Mouse (Mus musculus) T-cell, adult 2 months (primary cell): ENCODE measurements around the gene Btbd11.

Source experiments
- DNase-seq: peaks from one replicate; pipeline ENCODE4 v3.0.0; 2022; ENCODE audit warnings: low spot score

Btbd11 gene

DNA sequence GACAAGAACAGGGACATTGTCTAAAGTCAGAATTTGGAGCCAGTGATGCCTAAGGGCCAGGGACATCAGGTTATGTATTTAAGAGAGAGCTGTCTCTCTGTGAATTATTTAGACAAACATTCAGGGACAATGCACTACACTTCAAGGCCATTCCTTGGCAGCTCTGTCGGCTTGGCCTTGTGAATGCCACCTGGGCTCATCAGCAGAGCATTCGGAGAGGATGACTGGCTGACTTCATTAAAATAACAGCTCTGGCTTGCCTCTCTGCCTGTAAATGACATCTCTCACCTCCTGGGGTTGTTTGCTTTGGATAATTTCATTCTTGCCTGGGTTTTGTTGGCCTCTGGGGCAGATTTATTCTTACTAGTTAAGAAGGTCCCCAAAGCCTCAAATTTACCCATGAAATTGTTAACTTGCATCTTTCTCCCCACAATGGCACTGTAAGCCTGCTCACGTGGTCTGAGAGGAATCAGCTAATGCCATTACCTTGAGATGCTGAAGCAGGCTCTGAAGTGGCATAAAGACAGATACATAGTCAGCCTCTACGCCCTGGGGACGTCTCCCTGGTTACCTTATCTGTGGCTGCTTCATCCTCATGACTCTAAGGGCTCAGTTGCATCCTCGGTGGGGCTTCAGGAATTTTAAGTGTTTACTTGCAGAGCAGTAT is 93.5 kb downstream of the Btbd11 start:
- DNase-seq: no peak

DNA sequence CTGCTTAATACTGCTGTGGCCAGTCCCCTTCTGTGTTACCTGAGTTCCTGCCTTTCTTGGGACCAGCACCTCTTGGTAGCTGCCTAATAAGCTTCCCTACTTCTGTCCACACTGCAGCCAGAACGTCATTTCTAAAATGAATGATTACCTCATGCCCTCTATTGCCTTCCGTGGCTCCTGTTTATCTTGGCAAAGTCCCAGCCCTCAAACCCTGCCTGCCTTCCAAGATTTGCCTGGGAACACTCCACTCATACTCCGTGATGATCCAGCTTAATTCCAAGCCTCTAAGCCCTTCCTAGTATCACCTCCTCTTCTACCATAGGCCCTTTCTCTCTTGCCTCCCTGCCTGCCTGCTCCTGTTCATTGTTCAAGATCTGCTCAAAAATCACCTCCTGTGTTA is 94.5 kb downstream of the Btbd11 start:
- no peak for DNase-seq

GRCm38 (mm10) chr10:85482064-85482473 is 95.5 kb downstream of the Btbd11 start:
- DNase-seq: no peak

DNA sequence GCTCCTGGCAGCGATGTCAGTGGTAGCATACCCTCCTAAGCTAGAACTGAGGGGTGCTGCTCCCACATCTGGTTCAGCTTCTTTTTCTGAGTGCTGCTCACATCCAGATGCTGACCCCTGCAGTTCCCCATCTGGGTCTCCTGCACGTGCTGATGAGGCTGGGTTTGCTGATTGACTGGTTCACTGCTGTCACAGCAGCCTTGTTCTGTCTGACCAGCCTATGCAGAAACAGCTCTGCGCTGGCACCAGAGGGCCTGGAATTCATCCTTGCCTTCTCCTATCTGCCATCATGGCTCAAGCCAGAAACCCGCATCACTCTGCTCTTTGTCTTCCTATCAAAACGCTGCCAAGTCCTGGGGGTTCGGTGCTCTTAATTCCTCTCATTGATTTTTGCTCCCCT is 95.9 kb downstream of the Btbd11 start:
- no peak for DNase-seq

DNA sequence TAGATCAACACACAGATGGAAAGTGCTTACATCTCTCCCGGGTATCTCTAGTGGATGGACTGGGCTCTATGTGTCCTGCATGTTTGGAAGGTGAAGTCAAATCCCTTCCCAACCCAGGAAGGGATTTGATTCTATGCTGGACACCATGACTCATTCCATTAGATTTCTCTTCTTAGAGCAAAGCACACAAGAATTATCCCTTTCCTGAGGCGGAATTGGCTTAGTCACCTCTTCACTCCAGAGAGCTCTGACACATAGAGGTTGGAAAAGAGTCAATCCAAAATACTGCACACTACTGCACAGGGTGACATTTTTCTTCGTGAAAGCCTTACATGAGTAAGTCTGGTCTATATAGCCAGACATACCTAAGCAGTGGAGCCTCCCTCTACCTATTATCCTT is 99.8 kb downstream of the Btbd11 start:
- DNase-seq: no peak

DNA sequence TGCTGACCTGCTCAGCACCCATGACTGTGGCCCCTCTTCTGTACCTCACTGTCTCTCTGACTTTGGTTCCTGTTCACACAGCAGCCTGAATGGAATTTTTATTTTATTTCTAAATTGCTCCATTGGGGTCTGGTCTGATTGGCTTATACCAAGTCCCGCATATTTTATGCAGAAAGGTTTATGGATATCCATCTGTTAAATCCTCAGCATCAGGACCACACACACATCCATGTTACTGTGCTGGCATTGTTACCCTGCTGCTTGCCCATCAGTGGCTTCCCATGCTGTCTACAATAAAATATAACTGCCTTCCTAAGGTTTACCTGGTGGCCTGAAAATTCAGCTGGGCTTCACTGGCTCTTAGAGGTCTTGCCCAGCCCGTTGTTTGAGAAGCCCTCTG is 106.0 kb downstream of the Btbd11 start:
- DNase-seq: no peak

DNA sequence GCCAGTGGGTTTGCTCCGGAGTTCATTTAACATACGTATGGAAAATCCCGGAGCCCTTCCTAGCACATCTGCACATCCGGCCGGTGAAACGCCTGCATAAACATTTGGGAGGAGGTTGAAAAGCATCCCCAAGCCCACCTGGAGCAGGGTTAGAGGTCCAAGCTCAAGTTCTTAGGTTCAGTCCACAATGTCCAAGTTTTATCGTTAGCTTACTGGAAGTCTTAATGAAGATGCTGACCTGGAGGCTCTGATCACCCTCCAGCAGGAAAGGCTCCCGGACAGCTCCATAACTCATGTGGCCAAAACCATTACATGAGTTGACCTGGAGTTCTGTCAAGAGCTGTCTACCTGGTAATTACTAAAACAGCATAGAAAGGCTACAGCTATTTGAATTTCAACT is 109.7 kb downstream of the Btbd11 start:
- no peak for DNase-seq

DNA sequence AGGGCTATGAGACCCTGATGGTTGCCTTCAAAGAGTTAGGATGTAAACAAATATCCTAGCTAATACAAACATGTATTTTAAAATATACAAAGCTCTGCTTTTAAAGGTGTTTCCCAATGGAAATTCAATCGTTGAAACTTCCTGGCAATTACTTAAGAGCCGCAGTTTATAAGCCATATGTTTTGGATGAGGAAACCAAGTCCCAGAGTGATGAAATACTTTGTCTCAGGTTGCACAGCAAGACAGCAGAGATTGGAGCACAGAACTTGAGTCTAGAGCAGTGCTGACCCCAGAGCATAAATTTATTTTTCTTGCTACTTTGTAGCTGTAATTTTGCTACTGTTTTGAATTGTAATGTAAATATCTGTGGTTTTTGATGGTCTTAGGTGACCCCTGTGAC is 110.4 kb downstream of the Btbd11 start:
- no peak for DNase-seq

- no peak for DNase-seq
These were observed 111.3 kb downstream of the Btbd11 start for GRCm38 (mm10) chr10:85497931-85498330.

DNA sequence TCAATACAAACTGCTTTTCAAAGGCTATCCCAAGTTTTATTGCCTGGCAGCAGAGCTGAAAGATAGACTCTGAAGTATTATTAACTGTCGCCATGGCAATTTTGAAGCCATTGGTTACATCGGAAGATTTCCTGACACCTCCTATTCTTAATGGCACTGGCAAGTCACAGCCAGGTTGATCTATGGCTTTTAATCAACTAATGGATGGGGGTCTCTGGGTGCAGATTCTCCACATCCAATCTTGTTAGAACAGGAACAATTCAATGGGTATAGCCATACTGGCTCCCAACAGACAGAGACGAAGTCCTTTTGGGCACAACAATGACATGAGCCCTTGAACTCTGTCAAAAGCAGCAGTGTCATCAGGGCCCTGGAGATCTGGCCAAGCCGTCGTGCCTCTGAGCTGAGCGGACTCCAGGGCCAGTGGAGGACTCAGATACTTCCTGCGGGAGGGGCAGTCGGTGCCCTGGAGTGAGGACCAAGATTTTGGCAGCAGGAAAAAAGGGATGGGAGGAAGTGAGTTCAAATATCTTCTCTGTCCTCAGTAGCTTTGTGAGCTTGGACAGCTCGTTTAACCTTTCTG is 114.0 kb downstream of the Btbd11 start:
- no peak for DNase-seq

GRCm38 (mm10) chr10:85501966-85502566 is 115.5 kb downstream of the Btbd11 start:
- DNase-seq: no peak

DNA sequence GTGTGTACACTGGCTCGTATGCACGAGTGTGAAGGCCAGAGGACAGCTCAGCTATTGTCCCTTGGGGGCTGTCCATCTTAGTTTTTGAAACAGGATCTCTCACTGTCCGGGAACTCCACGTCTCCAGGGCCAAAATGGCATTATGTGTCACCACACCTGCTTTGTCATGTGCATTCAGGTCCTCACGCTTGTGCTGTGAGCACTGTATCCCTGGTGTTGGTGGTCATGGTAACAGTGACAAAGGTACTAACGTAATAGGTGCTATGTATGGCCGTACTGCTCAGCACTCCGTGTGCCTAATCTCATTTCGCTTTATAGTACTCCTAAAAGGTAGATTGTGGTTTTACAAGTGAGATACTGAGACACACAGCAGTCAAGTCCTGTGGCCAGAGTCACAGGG is 116.0 kb downstream of the Btbd11 start:
- no peak for DNase-seq

DNA sequence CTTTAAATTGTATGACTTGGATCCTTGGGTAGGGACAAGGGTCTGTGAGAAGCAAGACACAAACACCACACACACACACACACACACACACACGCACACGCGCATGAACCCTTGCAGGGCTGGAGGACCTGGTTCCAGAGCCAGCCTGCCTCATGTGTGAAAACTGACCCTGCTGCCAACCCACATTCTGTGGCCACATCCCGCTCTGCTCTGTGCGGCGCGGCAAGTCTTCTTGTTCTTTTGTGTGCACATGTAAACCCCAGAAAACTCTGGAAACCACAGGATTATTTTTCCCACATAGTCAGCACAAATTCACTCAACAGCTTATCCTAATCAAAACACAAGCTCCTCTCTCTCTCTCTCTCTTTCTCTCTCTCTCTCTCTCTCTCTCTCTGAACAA is 116.8 kb downstream of the Btbd11 start:
- DNase-seq: no peak

- no peak for DNase-seq
These were observed 120.8 kb downstream of the Btbd11 start for GRCm38 (mm10) chr10:85507270-85508050.

DNA sequence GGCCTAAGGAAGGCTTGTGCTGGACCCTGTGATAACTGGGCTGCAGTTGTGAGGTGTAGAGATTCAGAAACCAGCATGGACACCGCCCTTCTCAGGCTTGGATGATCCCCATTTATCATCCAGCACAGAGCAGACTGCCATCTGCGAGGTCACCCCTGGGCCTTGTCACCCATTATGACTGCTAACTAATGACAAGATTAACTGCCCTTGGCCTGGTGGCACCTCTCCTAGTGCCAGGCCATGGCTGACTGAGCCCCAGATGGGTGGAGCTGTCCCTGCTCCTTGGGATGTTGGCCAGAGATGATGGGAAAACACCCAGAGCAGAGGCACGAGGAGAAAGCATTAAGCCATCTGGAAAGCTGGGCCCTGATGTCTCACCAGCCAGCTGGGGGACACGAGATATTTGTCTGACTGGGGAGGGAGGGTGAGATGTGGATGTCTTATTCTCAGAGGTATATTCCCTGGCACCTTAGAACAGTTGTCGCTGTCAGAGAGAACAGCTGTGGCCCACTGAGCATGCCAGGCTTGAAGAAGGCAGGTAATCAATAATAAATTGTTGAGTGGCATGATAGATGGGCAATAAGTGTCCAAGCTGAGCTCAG is 121.7 kb downstream of the Btbd11 start:
- no peak for DNase-seq

DNA sequence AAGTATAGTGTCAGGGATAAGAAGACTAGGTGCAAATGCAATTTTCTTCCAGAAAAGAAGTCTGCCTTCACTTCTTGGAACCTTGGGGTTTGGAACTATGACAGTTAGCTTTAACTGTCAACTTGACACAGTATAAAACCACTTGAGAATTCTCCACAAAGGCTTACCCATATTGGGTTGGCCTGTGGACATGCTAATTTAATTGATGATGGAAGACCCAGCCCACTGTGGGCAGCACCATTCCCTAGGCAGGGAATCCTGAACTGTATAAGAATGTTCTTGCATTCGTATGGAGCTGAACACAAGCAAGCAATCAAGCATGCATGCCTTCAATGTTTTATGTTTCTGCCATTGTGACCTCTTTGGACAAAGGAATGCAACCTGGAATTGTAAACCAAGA is 122.4 kb downstream of the Btbd11 start:
- no peak for DNase-seq

- DNase-seq: no peak
These were observed 123.7 kb downstream of the Btbd11 start for GRCm38 (mm10) chr10:85510329-85510728.

DNA sequence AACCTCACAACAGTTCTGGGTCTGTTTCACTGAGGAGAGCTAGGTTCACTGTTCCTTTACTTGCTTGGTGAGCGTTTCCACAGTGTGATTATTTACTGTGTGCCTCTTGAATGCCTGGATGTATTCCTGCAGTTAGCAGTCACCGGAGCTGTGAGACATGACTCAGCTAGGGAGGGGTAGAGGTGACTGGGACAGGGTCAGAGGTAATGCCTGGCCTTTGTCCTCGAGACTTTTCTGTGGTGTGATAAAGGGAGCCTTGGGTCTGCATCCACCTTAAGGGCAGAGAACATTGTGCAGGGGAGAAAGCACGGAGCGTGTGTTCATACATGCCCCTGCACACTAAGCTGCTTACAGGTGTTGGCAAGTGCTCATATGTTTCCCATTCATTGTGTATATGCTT is 126.2 kb downstream of the Btbd11 start:
- DNase-seq: no peak

DNA sequence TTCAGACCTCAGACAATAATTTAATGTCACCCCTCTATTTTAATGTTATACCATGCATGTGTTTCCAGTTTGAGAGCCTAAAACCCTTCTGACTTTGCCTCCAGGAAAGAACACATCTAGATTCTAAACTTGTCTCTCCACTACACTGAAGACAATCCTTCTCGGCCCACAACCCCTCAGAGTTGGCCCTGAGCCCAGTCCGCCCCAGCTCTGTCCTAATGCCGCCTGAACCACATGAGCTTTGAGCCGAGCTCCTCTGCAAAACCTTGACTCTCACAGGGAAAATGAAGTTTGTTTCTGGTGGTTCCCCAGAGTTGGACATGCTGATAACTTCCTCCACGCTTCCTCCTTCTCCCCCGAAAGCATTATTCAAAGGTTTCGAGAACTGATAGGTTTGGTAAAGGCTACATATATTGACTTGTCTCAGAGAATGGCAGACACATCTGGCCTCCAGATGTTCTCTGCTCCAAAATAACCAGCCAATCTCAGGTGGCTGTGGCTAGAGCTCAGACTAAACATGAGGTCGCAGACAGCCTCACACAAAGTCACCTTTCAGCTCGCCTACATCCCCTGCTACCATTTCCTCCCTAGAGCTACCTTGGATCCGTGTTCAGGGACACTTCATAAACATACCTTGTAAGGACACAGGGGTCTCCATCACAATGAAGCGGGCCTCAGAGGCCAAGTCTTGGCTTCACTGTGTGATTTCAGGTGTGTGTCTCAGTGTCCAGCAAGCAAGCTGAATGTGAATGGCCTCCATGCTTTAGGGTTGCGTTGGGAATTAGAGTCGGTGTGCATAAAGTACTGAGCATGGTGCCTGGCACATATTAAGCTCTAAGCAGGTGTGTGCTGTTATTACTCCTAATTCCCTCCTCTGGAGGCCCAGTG is 130.9 kb downstream of the Btbd11 start:
- no peak for DNase-seq

DNA sequence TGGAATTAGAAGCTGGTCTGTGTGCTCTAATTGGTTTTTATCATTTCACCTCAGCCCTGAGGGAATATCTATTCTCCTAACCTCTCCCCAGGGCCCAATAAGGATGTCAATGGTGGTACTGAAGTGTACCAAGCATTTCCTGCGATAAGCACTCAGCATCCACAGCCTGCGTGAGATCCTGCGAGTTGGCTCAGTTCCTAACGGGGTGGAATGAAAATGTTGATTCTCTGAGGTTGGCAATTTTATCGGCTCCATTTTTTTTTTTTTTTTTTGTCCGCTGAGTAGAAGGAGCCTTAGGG is 131.4 kb downstream of the Btbd11 start:
- no peak for DNase-seq

DNA sequence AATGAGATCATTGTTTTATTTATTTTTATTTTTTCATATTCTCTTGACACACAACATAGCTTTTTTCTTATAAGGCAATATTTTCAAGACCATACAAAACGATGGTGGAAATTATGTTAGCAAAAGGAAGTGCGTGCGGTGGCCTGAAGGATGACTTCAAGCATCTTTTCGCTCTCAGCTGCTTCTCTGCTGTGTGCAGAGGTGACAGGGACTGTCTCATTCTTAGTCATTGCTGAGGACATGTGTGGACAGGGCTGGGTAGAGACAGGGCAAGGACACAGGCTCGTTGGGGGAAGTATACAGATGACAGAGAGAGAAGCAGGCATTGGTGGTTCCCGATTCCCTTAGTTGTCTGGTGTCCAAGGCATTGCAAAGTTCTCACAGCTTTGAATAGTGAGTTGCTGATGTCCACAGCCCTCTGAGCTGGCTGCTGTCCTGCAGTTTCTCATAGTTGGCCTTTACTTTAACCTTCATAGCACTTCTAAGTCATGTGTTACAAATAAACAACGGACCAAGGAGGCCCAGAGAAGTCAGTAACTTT is 135.7 kb downstream of the Btbd11 start:
- no peak for DNase-seq
